Mouse (Mus musculus) lung, adult 2 months (tissue): ENCODE results near the gene Vstm4. TPM values are rescaled to one million over a fixed set of nuclear protein-coding genes. Genes with fewer than 3 reads are reported as not detected.

ENCODE experiments used
- DNase-seq: peaks from one replicate; pipeline ENCODE4 v3.0.0; 2022
- H3K4me1 ChIP-seq: fragments of 200-500 bp; 2 replicates; pipeline ENCODE4 v1.6.1; 2011; ENCODE audit warnings: low read length; ENCODE audit not compliant: control insufficient read depth, insufficient read depth
- H3K4me3 ChIP-seq: fragments of 200-500 bp; replicated peaks from 2 replicates; pipeline ENCODE3; 2011; ENCODE audit warnings: low read depth, mild to moderate bottlenecking, control low read depth, low read length; ENCODE audit errors: extremely low read depth
- CTCF ChIP-seq: fragments of 200-500 bp; IDR thresholded peaks from 2 replicates; pipeline ENCODE4 v1.5.1; 2011; ENCODE audit warnings: mild to moderate bottlenecking, low read length, control low read depth; ENCODE audit not compliant: insufficient read depth
- POLR2A ChIP-seq: fragments of 200-500 bp; IDR thresholded peaks from 2 replicates; pipeline ENCODE4 v1.6.1; 2011; ENCODE audit warnings: low read depth, mild to moderate bottlenecking, control low read depth, low read length, borderline replicate concordance; ENCODE audit errors: extremely low read depth
- WGBS: fragments of 180-500 bp; shearing (Covaris S2); methylation state at CpG from one replicate; pipeline ENCODE4 v1.1.7; 2018; 5-methylcytosine and 5-hydroxymethylcytosine counted together
- polyA plus RNA-seq: library from polyadenylated mRNA; depleted of rRNA; stranded (reverse); fragments of >200 nt; gene quantifications from 2 replicates; pipeline ENCODE4 v1.2.3, GENCODE M21; 2012; rRNA removed

The Vstm4 gene
- polyA plus RNA-seq = 11.2 and 12.1 TPM in 2 replicates

DNA sequence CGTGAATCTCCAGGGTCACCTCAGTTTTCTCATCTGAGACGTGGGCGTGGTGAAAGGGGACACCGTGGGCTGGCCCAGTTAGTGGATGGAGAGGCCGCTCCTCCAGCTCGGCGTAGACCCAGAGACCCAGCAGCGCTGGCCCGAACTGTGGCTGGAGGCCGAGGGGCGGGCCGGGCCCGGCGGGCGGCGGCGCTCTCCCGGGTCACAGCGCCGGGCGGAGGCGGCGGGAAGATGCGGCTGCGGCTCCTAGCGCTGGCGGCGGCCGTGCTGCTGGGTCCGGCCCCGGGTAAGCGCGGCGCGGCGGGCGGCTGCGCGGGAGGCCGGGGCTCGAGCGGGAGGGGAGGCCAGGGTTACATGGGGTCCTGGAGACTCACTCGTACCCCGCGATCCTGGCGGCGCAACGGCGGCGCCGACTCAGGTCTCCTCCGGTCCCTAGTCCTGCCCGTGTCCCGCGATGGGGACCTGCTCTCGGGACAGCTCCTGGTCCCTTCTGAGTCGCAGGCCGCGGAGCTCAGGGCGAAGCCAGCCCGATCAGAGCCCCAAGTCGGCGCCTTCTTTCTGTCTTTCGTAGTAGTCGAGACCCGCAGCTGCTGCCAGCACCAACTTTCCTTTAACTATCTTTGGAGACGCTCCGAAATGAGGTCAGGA, at the start of gene Vstm4:
Gene Vstm4, plus strand, starts transcription at position 76 of the 648 bp plus-strand sequence.
- DNase-seq = peak; percentile 27
- WGBS = under 1% methylated on average over 68 of the region's 68 CpGs
- Histone ChIP-seq H3K4me3 (peak within 1 kb of the TSS; percentile 58), H3K4me1 (no peaks in the 10 kb centered on the region)
- TF ChIP-seq POLR2A (no peak), CTCF (no peak)

DNA sequence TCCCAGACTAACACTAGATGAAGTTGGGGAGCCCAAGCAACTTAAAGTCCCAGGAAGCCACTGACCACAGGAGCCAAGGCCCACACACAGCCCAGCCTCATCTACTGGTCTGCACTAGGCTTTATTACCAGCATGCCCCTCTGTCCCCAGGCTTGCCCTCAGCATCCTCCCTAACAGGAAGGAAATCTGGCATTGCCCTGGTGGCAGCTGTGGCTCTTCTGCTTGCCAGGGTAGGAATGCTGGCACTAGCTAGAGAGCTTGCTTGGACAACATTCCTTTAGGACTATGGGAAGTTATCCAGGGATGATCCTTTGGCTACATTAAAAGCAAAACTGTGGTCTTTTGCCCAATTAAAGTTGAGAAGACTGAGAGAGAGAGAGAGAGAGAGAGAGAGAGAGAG, 46.4 kb upstream of the Vstm4 start:
- no peaks in the 10 kb centered on the region for H3K4me1 ChIP-seq
- DNase-seq = no peak
- TF ChIP-seq POLR2A = no peak
- TF ChIP-seq CTCF = no peak
- no peak overlapping the region for H3K4me3 ChIP-seq

DNA sequence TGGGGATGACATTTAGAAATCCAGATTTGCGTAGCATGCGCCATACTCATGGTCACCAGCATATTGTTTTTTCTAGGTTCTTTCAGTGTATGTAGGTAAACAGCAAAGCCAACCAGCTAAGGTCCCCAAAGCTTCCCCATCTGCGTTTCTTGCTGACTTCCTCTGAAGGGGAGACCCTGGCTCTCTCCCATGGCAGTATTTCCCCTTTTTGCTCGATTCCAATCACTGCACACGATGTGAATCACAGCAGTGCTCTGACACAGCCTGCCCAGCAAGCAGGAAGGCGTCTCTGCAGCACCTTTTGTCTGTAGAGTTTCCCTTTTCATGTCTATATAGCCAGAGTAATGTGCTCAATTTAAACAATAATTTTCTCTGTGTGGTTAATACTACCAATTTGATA, 44.1 kb upstream of the Vstm4 start:
- DNase-seq = no peak
- TF ChIP-seq CTCF = no peak
- TF ChIP-seq POLR2A = no peak
- H3K4me3 ChIP-seq = no peak overlapping the region
- WGBS = 53% methylated on average over 6 of the region's 6 CpGs
- H3K4me1 ChIP-seq = no peaks in the 10 kb centered on the region

DNA sequence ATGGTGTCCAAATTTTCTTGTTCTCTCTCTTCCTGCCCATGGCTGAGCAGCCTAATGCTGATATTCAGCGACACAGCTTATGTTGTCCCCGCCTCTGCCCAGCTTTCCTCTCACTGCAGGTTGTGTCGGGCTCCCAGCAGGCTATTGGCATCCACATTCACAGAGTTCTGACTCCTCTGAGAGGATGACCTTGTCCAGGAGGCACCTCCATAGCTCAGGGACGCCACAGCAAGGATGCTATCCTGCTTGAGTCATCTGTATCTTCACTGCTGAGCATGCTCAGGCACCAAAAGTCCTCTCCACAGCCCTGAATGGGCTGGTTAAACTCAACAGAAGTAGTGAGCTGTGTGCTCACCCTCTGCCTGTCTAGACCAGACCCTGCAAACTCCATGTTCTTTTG, 41.6 kb upstream of the Vstm4 start:
- Histone ChIP-seq H3K4me3 (no peak overlapping the region), H3K4me1 (no peaks in the 10 kb centered on the region)
- TF ChIP-seq CTCF = no peak
- TF ChIP-seq POLR2A = no peak
- WGBS = 62% methylated on average over 4 of the region's 4 CpGs
- no peak for DNase-seq

DNA sequence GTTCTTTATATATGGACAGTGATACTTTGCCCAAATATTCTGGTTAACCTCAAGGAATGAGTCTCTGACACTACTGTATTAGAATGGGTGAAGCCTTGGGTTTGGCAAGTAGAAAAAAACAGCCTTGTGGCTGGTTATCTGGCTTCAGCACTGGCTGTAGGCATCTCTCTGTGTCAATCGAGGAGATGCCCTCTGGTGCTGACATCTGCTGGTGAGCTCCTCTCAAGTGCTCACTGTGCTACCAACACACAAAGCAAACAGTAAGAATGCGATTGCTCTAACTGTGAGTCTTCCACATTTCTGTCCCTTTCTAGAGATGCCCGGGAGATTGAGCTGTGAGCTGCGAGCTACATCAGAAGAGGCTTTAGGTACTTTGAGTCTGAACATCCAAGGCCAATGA, 40.0 kb upstream of the Vstm4 start:
- DNase-seq = no peak
- TF ChIP-seq CTCF (no peak), POLR2A (no peak)
- Histone ChIP-seq H3K4me1 (no peaks in the 10 kb centered on the region), H3K4me3 (no peak overlapping the region)
- 58% methylated on average over 4 of the region's 4 CpGs for WGBS

DNA sequence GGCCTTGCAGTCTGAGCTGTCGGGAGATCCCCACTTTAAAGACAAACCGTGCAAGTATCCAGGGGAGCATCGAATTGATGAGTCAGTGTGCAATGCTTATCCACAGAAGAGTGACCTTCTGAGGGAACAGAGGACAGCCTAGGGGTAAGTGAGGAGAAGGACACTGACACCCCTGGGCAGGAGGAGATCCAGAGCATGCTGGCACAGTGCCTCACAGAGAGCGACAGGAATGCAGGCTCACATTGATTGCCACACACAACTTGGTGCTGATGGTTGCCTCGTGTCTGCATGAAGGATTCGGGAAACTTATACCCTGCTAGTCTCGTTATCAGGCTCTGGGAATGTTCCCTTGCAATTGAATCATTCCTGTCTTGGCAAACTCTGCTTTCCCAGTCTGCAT, 39.3 kb upstream of the Vstm4 start:
- Histone ChIP-seq H3K4me3 (no peak overlapping the region), H3K4me1 (no peaks in the 10 kb centered on the region)
- TF ChIP-seq POLR2A (no peak), CTCF (no peak)
- DNase-seq = no peak
- WGBS = 63% methylated on average over 7 of the region's 7 CpGs

DNA sequence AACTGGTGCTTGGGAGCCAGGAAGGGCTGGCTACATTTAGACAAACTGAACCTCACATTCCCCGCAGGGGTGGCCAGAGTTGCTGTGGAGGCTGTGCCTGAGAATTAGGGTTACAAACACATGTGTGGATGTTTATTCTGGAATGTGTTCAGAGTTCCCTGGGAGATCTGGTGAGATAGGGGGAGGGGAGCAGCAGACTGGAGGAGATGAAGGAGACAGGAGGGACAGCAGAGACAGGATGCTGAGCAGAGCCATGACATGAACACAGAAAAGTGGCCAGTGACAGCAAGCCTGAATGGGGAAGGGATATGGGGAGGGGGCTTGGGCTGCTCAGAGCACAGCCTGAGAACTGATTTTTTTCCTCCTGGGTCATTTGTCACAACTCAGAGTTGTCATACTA, 37.3 kb upstream of the Vstm4 start:
- H3K4me3 ChIP-seq = no peak overlapping the region
- WGBS = 38% methylated on average over 1 of the region's 1 CpGs
- no peaks in the 10 kb centered on the region for H3K4me1 ChIP-seq
- no peak for DNase-seq
- TF ChIP-seq CTCF (no peak), POLR2A (no peak)

DNA sequence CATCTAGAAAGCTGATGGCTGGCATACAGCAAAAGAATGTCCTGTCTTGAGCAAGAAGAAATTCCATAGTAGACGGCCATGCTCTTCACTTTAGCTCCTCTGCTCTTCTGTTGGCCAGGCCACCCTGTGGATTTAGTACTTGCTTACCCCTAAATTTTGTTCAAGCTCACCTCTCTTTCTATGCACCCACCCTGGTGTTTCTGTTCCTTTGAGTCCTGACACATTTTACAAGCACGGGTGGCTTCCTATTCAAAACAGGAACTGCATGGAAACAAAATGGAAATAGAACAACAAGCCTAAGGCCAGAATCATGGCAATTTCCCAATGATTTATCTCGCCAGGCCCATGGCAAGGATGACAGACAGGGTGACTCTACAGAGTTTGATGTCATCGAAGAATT, 33.7 kb upstream of the Vstm4 start:
- DNase-seq = no peak
- 73% methylated on average over 4 of the region's 4 CpGs for WGBS
- TF ChIP-seq CTCF (no peak), POLR2A (no peak)
- Histone ChIP-seq H3K4me3 (no peak overlapping the region), H3K4me1 (peaks cover 10% of the 10 kb centered on the region)

DNA sequence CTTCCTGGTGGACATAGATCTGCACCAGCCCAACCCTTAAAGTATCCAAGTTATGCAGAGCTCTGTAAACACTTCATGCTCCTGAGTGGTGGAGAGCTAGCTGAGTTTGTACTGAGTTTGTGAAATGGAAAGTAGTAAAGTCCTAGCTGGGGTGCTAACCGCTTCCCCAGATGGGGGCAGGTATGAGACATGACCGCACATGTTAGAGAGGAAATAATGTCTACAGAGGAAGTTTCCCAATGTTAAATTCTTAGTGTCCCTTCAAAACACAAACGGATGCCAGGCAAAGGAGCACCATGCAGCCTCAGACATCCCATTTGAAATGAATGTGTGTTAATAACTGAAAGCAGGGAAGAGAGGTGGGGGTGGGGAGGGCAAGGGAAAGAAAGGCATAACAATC, 32.7 kb upstream of the Vstm4 start:
- WGBS = 35% methylated on average over 3 of the region's 3 CpGs
- TF ChIP-seq POLR2A (no peak), CTCF (no peak)
- H3K4me3 ChIP-seq = no peak overlapping the region
- no peak for DNase-seq
- peaks cover 17% of the 10 kb centered on the region for H3K4me1 ChIP-seq

DNA sequence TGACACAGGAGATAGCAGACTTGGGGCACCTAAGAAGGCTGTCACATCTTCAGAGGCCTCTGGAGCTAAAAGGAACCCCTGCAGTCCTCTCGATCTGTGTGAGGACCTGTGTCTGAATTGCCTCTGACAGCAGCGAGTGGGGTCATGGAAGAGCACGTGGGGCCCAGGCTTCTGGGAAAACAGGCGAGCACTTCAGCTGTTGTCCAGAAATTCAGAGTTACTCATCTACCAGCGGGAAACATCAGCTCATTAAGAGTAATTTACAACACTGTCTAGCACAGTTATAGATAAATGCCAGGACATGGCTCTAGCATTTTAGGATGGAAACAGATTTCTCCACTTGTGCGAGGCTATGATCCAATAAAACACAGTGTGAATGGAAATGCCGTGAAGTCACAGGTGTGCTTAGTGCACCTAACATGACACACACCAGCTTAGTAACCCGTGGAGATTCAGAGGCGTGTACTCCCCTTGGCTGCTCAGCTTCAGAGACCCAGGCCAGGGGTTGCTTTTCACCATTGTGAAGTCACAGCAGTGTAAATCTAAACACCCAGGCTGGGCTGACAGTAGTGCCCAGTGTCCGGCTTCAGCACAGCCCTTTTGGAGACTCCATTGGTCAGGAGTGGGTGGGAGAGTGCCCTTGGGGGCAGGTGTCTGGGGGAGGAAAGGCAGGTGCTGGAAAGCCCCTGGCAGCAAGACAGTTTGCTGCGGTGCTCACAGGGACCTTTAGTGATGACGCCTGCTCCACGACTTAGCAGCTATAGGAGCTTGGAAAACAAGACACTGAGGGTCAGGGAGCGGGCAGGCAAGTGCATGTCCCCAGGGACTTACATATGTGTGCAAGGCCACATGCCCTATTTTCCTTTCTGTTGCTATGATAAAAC, 32.0 kb upstream of the Vstm4 start:
- DNase-seq = no peak
- Histone ChIP-seq H3K4me1 (peaks cover 17% of the 10 kb centered on the region), H3K4me3 (no peak overlapping the region)
- TF ChIP-seq POLR2A = no peak
- TF ChIP-seq CTCF = no peak
- 61% methylated on average over 14 of the region's 14 CpGs for WGBS
